Mouse (Mus musculus): ENCODE data around the gene Syt14. TPM values are rescaled to one million over a fixed set of nuclear protein-coding genes. Genes with fewer than 3 reads are reported as not detected.
A peak's percentile ranks its signal among the peaks of the same experiment; 100 is the strongest.

Gene Syt14
- 0.21 TPM in 1 of 2 replicates, not detected in the other for polyA plus RNA-seq (2012; ENCODE audit: insufficient read depth, low replicate concordance)

DNA sequence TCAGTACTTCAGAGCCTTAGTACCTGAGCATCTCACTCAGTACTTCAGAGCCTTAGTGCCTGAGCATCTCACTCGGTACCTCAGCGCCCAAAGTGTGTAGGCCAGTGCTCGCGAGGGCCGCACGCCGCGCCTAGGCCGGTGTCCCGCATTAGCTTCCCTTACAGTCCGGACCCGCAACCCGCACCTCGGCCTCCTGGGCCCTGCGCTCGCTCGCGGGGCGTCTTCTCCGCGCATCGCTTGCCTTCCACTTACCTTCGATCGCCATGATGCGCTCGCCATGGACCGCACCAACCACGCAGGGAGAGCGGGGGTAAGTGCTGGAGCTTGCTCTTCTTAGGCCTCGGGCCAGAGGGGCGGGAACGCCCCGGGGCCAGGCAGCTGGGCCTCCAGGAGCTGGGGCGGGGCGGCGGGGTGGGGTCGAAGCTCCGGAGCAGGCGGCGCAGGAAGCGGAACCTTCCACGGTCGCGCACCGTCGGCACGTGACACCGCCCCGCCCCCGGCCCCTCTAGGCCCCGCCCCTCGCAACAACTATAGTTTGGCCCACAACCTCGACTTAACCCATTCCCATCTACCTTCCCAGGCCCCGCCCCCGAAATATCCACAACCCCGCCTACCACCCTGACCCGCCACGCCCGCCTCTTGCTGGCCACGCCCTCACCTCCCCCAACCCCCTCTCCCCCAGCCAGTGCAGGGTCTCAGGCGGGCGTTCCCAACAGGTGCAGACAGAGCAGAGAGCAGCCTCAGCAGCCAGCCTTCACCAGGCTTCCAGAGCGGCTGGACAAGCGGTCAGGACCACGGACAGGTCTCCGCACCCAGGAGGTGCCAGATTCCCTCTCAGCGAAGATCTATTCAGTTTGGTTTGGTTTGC lies at the start of gene Syt14:
Gene Syt14 (minus strand): TSS at position 405 of the 868 bp plus-strand sequence.
- Histone ChIP-seq H3K4me1 (peaks cover 12% of the 10 kb centered on the region), H3K9me3 (peaks cover 7% of the 10 kb centered on the region), H3K4me3 (replicated peaks) (peak within 1 kb of the TSS; percentile 86), H3K27me3 (replicated peaks) (peaks cover 22% of the 10 kb centered on the region), H3K36me3 (replicated peaks; ENCODE audit: low read length) (no peaks in the 10 kb centered on the region)
- TF ChIP-seq GATA1 (IDR thresholded peaks at IDR 0.05; ENCODE audit: borderline replicate concordance, low read length) (no peak), FLI1 (IDR thresholded peaks at IDR 0.05; ENCODE audit: low read length) (no peak)

DNA sequence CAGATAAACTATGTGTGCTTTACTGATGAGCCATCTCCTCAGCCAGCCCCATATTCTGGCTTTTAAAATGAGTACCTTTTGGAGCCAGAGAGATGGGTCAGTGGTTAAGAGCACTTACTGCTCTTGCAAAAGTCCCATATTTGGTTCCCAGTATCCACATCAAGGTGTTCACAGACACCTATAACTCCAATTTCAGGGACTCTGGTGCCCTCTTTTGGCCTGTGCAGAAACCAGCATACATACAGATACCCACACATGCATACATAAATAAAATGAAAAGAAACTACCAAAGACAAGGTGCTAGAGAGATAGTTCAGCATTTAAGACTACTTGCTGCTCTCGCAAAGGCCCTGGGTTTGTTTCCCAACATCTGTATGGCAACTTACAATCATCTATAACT lies 48.4 kb upstream of the Syt14 start:
- H3K27me3 ChIP-seq (replicated peaks), result peaks cover 26% of the 10 kb centered on the region
- 0 out of 2 replicates have a peak, but pooled peaks cover 3% of the 10 kb centered on the region for H3K9me3 ChIP-seq
- peaks cover 3% of the 10 kb centered on the region for H3K4me1 ChIP-seq
- no peaks in the 10 kb centered on the region for H3K36me3 ChIP-seq (replicated peaks; ENCODE audit: low read length)
- TF ChIP-seq FLI1 (IDR thresholded peaks at IDR 0.05; ENCODE audit: low read length) (no peak), GATA1 (IDR thresholded peaks at IDR 0.05; ENCODE audit: borderline replicate concordance, low read length) (no peak)
- no peak overlapping the region for H3K4me3 ChIP-seq (replicated peaks)

DNA sequence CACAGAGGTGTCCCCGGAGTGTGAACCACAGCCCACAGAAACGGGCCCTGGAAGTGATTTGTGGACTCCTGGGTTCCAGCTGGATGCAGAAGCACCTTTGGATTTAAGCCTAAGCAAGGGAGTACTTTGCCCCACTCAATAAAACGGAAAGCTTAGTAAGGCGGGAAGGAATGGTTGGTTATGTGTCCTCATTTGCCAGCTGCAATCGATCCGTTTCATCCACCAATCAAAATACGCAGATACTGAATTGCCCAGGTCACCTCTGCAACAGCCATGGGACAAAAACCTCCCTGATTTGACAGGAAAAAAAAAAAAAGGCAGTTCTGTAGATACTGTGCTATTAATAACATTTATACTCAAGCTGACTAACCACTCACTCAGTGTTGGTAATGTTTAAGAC lies 47.5 kb upstream of the Syt14 start:
- no peaks in the 10 kb centered on the region for H3K4me1 ChIP-seq
- no peak overlapping the region for H3K4me3 ChIP-seq (replicated peaks)
- peaks cover 26% of the 10 kb centered on the region for H3K27me3 ChIP-seq (replicated peaks)
- 0 out of 2 replicates have a peak, but pooled peaks cover 3% of the 10 kb centered on the region for H3K9me3 ChIP-seq
- no peaks in the 10 kb centered on the region for H3K36me3 ChIP-seq (replicated peaks; ENCODE audit: low read length)
- TF ChIP-seq FLI1 (IDR thresholded peaks at IDR 0.05; ENCODE audit: low read length) (no peak), GATA1 (IDR thresholded peaks at IDR 0.05; ENCODE audit: borderline replicate concordance, low read length) (no peak)

DNA sequence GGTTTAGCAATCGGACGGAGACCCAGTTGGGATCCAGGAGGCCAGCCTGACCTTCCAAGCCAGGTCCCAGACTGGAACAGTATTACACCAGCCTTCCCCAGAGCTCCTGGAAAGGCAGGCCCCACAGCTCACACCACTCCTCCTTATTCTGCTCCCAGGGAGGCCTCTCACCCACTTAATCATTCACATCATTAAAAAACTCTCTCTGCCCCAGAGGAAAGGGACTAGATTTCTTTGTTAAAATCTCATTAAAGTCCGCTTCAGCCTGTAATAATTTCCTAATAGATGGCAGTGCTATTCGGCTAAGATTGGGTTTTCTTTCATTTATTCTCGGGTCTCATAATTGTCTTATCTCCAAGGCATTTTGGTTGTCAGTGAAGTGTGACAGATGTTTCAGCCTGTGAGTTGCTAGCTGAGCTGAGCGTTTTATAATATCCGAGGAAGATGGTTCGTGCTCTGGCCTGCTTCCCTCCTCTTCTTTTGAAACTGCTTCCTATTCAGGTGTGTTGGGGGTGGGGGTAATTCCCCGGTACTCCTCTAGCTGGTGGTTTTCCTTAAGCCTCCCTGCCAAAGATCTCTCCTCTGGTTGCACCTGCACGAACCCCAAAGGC lies 46.8 kb upstream of the Syt14 start:
- no peaks in the 10 kb centered on the region for H3K4me1 ChIP-seq
- TF ChIP-seq GATA1 (IDR thresholded peaks at IDR 0.05; ENCODE audit: borderline replicate concordance, low read length) (no peak), FLI1 (IDR thresholded peaks at IDR 0.05; ENCODE audit: low read length) (no peak)

DNA sequence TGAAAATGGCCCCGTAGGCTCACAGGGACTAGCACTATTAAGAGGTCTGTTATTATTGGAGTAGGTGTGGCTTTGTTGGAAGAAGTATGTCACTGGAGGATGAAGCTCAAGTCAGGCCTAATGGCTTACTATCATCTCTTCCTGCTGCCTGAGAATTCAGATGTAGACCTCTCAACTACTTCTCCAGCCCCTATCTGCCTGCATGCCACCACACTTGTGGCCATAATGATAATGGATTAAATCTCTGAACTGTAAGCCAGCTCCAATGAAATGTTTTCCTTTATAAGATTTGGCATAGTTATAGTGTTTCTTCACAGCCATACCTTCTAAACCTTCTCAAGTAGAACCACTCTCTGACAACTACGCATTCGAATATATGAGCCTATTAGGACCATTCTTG lies 27.0 kb upstream of the Syt14 start:
- peaks cover 1% of the 10 kb centered on the region for H3K27me3 ChIP-seq (replicated peaks)
- H3K4me1 ChIP-seq, result no peaks in the 10 kb centered on the region
- TF ChIP-seq FLI1 (IDR thresholded peaks at IDR 0.05; ENCODE audit: low read length) (no peak), GATA1 (IDR thresholded peaks at IDR 0.05; ENCODE audit: borderline replicate concordance, low read length) (no peak)
- H3K36me3 ChIP-seq (replicated peaks; ENCODE audit: low read length), result no peaks in the 10 kb centered on the region
- no peak overlapping the region for H3K4me3 ChIP-seq (replicated peaks)
- H3K9me3 ChIP-seq, result no peaks in the 10 kb centered on the region

More for the DNA sequence above, 46.8 kb upstream of the Syt14 start:
- Histone ChIP-seq H3K4me3 (replicated peaks) (no peak overlapping the region), H3K36me3 (replicated peaks; ENCODE audit: low read length) (no peaks in the 10 kb centered on the region), H3K27me3 (replicated peaks) (peaks cover 26% of the 10 kb centered on the region), H3K9me3 (0 out of 2 replicates have a peak, but pooled peaks cover 3% of the 10 kb centered on the region)

DNA sequence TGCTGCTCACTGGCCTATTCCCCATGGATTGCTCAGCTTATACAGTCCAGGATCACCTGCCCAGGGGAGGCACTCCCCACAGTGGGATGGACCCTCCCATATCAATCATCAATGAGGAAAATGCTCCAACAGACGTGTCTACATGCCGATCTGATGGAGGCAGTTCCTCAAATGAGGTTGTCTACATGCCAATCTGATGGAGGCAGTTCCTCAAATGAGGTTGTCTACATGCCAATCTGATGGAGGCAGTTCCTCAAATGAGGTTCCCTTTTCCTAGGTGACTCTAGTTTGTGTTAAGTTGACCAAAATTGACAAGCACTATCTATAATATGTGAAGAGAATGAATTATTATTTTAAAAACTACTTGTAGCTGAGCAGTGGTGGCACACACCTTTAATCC lies 24.6 kb upstream of the Syt14 start:
- peaks cover 1% of the 10 kb centered on the region for H3K27me3 ChIP-seq (replicated peaks)
- no peak overlapping the region for H3K4me3 ChIP-seq (replicated peaks)
- no peak for TF ChIP-seq GATA1 (IDR thresholded peaks at IDR 0.05; ENCODE audit: borderline replicate concordance, low read length)
- no peak for TF ChIP-seq FLI1 (IDR thresholded peaks at IDR 0.05; ENCODE audit: low read length)
- no peaks in the 10 kb centered on the region for H3K4me1 ChIP-seq
- H3K9me3 ChIP-seq, result no peaks in the 10 kb centered on the region
- H3K36me3 ChIP-seq (replicated peaks; ENCODE audit: low read length), result no peaks in the 10 kb centered on the region

DNA sequence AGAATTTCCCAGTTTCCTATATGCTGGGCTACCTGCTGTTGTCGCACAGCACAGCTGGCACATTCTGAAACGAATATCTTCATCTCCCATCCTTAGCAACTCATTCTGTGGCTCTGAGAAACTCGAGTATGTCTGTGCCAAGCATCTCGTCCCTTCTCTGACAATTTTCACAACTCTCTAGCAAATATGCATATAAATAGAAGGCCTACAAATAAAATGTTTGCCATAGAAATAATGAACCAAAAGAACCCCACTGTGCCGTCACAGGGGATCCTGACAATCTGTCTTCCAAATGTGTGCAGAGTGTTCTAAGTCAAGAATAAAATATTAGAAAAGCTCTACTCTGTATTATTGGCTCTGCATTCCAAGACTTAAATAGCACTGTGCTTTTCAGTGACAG lies 24.0 kb upstream of the Syt14 start:
- no peak for TF ChIP-seq FLI1 (IDR thresholded peaks at IDR 0.05; ENCODE audit: low read length)
- no peak for TF ChIP-seq GATA1 (IDR thresholded peaks at IDR 0.05; ENCODE audit: borderline replicate concordance, low read length)
- peaks cover 1% of the 10 kb centered on the region for H3K27me3 ChIP-seq (replicated peaks)

DNA sequence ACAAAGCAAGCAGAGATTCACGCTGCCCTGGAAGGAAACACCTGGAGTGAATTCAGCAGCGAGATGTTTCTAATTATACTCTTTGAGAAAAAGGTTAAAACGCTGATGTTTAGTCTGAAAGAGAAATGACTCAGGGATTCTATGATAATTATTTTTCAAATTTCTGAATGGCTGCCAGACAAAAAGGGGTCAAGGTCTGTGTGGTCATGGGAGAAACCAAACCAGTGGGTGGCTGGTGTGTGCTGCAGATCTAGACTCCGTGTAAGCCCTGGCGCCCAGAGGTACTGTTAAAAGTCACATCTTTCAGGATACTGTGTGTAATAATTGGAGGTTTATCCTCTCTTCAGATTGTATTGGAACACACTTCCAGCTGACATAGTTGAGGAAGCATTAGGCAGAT lies 18.8 kb upstream of the Syt14 start:
- Histone ChIP-seq H3K36me3 (replicated peaks; ENCODE audit: low read length) (no peaks in the 10 kb centered on the region), H3K9me3 (peaks cover 5% of the 10 kb centered on the region; the same call in 1 of the 2 replicates), H3K27me3 (replicated peaks) (no peaks in the 10 kb centered on the region), H3K4me1 (no peaks in the 10 kb centered on the region), H3K4me3 (replicated peaks) (no peak overlapping the region)
- TF ChIP-seq GATA1 (IDR thresholded peaks at IDR 0.05; ENCODE audit: borderline replicate concordance, low read length) (no peak), FLI1 (IDR thresholded peaks at IDR 0.05; ENCODE audit: low read length) (no peak)

More for the DNA sequence above, 24.0 kb upstream of the Syt14 start:
- Histone ChIP-seq H3K36me3 (replicated peaks; ENCODE audit: low read length) (no peaks in the 10 kb centered on the region), H3K4me1 (no peaks in the 10 kb centered on the region), H3K4me3 (replicated peaks) (no peak overlapping the region), H3K9me3 (no peaks in the 10 kb centered on the region)

DNA sequence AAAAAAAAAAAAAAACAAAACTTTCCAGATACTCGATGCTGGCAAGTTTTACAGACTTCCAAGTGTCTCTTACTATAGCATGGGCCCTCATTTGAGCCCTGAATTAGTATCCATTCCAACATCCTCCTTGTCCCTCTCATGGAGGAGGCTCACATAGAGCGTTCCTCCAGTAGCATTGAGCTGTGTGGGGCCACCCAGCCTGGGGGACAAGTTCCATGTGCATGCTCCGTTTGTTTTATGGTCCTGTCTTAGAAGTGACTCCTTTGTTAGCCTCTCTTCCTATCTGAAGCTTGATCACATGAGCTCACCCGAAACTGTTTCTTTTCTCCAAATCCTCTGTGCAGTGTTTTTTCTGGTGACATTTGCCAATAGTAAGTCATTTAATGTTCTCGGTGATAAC lies 17.5 kb upstream of the Syt14 start:
- H3K4me1 ChIP-seq, result no peaks in the 10 kb centered on the region
- no peaks in the 10 kb centered on the region for H3K36me3 ChIP-seq (replicated peaks; ENCODE audit: low read length)
- TF ChIP-seq GATA1 (IDR thresholded peaks at IDR 0.05; ENCODE audit: borderline replicate concordance, low read length), result no peak
- H3K27me3 ChIP-seq (replicated peaks), result no peaks in the 10 kb centered on the region
- H3K4me3 ChIP-seq (replicated peaks), result no peak overlapping the region
- H3K9me3 ChIP-seq, result peaks cover 10% of the 10 kb centered on the region

DNA sequence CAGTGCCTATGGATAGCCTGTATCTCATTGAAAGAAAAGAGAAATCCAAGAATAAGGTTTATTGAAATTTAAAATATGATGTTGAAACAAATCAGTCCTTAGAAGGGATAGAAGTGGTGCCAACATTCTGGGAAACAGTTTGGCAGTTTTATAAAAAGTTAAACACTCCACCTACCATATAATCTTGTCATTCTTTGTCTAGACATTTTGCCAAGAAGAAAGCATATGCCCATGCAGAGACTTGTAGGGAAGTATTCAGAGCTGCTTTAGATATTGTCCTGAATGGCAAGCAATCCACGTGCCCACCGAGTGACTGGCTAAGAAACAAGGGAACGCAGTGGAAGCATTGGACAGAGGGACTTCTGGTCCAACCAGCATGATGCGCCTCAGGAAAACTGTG lies 12.0 kb upstream of the Syt14 start:
- no peaks in the 10 kb centered on the region for H3K36me3 ChIP-seq (replicated peaks; ENCODE audit: low read length)

More for the DNA sequence above, 12.0 kb upstream of the Syt14 start:
- Histone ChIP-seq H3K4me1 (no peaks in the 10 kb centered on the region), H3K4me3 (replicated peaks) (no peak overlapping the region), H3K27me3 (replicated peaks) (no peaks in the 10 kb centered on the region), H3K9me3 (peaks cover 10% of the 10 kb centered on the region)
- TF ChIP-seq GATA1 (IDR thresholded peaks at IDR 0.05; ENCODE audit: borderline replicate concordance, low read length) (no peak), FLI1 (IDR thresholded peaks at IDR 0.05; ENCODE audit: low read length) (no peak)

Data from megakaryocyte, embryonic 14.5 days (primary cell).